Mouse (Mus musculus): ENCODE data around the gene Setd2.

Setd2 gene

GRCm38 (mm10) chr9:110622621-110623219 lies 90.3 kb downstream of the Setd2 start:
- DNase-seq (ENCODE audit: low read depth in 2 of 2, low spot score in 2 of 2) = no peak

GRCm38 (mm10) chr9:110623416-110624195 lies 91.2 kb downstream of the Setd2 start:
- DNase-seq (ENCODE audit: low read depth in 2 of 2, low spot score in 2 of 2) = no peak

DNA sequence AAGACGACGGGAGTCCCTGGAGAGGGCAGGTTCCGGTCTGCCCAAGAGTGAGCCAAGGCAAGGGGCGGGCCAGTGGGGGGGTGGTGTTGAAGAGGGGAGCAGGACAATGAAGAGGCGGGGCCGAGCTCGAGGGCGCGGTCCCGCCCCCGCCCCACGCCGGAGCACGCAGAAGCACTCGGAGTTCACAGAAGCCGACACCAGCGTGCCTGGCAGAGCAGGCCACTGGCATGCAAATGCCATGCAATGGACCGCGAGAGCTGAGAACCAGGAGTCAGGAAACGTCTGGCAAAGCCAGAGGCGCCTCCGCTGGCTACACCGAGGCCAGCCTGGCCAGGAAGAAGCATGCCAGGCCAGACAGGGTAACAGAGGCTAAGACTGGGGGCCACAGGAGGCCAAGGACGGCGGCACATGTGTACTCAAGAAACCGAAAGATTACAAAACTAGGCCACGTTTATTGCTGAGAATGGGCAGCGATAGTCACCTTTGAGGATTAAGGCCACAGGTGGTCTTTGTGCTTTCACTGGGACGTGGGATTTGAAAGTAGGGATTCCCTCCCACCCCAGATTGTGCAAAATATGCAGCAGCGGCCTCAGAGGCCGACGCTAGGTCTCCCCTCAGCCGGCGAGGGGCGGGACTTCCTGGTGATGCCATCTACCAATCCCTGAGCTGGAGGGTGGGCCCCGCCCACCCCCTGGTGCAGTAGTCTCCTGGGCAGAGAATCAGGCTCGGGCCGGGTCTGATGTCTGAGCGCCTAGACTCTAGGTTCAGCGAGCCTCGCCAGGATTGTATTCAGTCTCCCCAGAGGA lies 92.2 kb downstream of the Setd2 start, which contains the start of gene Nradd:
Gene Nradd (minus strand): TSS at position 92 of the 806 bp plus-strand sequence.
- DNase-seq (ENCODE audit: low read depth in 2 of 2, low spot score in 2 of 2) = no peak

GRCm38 (mm10) chr9:110625350-110625908 lies 93.0 kb downstream of the Setd2 start:
- DNase-seq (ENCODE audit: low read depth in 2 of 2, low spot score in 2 of 2) = no peak

- DNase-seq (ENCODE audit: low read depth in 2 of 2, low spot score in 2 of 2) = no peak
Measured at GRCm38 (mm10) chr9:110630171-110630570, 97.8 kb downstream of the Setd2 start.

- DNase-seq (ENCODE audit: low read depth in 2 of 2, low spot score in 2 of 2) = peak in 1 of 2 experiments; percentile 54
Measured at GRCm38 (mm10) chr9:110631191-110631590, 98.8 kb downstream of the Setd2 start.

GRCm38 (mm10) chr9:110631651-110632275 lies 99.4 kb downstream of the Setd2 start:
- DNase-seq (ENCODE audit: low read depth in 2 of 2, low spot score in 2 of 2) = no peak

DNA sequence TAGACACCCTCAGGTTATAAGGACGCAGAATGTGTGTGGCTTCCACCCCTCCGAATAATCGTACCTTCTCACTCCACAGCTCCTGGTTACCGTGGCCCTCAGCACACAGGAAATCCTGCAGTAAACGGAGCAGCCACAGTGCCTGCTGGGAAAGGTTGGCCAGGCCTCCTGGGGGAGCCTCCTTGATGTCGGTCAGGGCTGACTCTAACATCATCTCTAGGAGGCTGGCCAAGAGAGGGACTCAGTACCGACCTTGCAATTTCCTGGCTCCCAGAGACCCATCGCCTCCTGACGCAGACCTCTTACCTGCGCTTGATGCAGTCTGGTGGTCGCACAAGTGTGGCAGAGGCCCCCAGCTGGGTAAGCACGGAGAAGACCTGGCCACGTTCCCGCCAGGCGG lies 100.3 kb downstream of the Setd2 start:
- DNase-seq (ENCODE audit: low read depth in 2 of 2, low spot score in 2 of 2) = no peak

- DNase-seq (ENCODE audit: low read depth in 2 of 2, low spot score in 2 of 2) = no peak
Measured at GRCm38 (mm10) chr9:110633882-110634281, 101.5 kb downstream of the Setd2 start.

GRCm38 (mm10) chr9:110635225-110635624 lies 102.8 kb downstream of the Setd2 start:
- peak; percentile 90 to 92 for DNase-seq (ENCODE audit: low read depth in 2 of 2, low spot score in 2 of 2)

DNA sequence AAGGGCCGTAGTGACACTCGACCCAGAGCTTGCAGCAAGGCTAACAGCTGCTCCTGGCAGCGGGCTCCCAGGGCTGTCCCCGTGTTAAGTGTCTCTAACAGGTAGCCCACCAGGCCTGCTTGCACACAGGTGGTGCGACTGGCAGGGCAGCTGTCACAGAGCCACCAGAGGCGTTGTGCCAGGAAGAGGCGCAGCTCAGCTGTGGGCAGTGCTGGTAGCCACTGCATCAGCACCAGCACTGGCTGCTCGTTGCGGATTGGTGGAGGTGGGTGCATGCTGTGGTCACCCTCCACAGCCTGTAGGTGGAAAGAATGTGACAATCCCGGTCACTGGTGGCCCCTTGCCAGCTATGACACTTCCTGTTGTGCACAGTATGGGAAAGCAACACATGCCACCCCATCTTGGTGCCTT lies 106.2 kb downstream of the Setd2 start:
- no peak for DNase-seq (ENCODE audit: low read depth in 2 of 2, low spot score in 2 of 2)

GRCm38 (mm10) chr9:110641006-110641405 lies 108.6 kb downstream of the Setd2 start:
- DNase-seq (ENCODE audit: low read depth in 2 of 2, low spot score in 2 of 2) = no peak

- DNase-seq (ENCODE audit: low read depth in 2 of 2, low spot score in 2 of 2) = no peak
Measured at GRCm38 (mm10) chr9:110642812-110643524, 110.6 kb downstream of the Setd2 start.

GRCm38 (mm10) chr9:110643787-110644186 lies 111.4 kb downstream of the Setd2 start:
- DNase-seq (ENCODE audit: low read depth in 2 of 2, low spot score in 2 of 2) = no peak

GRCm38 (mm10) chr9:110644295-110644694 lies 111.9 kb downstream of the Setd2 start:
- no peak for DNase-seq (ENCODE audit: low read depth in 2 of 2, low spot score in 2 of 2)

- DNase-seq (ENCODE audit: low read depth in 2 of 2, low spot score in 2 of 2) = peak; percentile 41 to 69
Measured at GRCm38 (mm10) chr9:110645219-110645618, 112.8 kb downstream of the Setd2 start.

DNA sequence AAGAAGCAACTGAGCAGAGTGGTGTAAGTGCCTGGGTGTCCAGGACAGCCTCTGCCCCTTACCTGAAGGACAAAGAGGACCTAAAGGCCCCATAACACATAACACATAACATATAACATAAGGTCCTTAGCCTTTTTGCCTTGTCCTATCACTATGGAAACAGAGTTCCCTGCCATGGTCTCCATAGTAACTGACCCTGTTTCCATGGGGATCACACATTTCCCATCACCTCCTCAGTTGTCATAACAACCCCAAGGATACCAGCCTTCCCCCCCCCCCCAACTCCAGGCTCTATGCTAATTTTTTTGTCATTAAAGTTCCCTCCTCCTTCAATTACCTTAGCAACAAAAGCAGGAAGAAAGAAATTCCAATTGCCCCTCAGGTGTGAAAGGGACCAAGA lies 117.4 kb downstream of the Setd2 start:
- no peak for DNase-seq (ENCODE audit: low read depth in 2 of 2, low spot score in 2 of 2)

- DNase-seq (ENCODE audit: low read depth in 2 of 2, low spot score in 2 of 2) = no peak
Measured at GRCm38 (mm10) chr9:110651931-110652722, 119.7 kb downstream of the Setd2 start.

- DNase-seq (ENCODE audit: low read depth in 2 of 2, low spot score in 2 of 2) = no peak
Measured at GRCm38 (mm10) chr9:110652963-110653654, 120.7 kb downstream of the Setd2 start.

Measured in CD8-positive naive resting alpha-beta T cell, adult 2 months (primary cell).